Mouse (Mus musculus) right cerebral cortex, postnatal 4 days (tissue): ENCODE measurements around the gene Zmym4.

Experiments used
- DNase-seq: peaks from one replicate; pipeline ENCODE4 v3.0.0-alpha.2; 2022

Gene Zmym4

DNA sequence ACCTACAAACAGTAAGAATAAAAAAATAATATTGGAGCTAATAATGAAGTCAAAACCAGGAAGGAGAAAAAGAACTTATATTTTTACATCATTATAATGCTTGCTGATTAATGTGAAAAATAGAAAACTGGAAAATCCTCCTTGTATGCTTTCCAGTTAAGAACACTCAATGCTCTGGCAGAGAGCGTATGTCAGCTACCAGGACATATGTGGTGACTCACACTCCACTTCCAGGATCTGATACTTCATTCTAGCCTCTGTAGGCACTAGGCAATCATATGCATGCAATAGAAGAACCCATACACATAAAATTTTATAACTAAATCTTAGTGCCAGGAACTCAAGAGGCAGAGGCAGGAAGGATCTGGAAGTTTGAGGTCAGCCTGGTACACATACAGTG is 40.2 kb downstream of the Zmym4 start:
- no peak for DNase-seq

DNA sequence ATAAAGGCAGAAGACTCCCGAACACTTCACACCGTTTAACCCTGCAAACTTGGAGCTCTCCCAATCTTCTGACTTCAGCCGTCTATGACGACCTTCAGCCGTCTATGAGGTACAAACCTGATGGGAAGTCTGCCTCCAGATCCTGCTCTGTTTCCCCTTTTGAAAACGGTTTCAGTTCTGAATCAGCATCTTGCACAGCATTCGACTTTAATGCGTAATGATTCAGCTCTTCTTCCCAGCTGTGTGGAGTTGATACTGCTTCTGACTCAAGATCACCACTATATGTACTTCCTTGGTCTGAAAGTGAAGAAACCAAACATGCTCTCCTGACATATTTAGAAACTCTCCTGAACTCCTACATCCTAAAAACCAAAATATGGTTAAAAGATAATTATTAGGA is 78.1 kb downstream of the Zmym4 start:
- DNase-seq, result no peak

DNA sequence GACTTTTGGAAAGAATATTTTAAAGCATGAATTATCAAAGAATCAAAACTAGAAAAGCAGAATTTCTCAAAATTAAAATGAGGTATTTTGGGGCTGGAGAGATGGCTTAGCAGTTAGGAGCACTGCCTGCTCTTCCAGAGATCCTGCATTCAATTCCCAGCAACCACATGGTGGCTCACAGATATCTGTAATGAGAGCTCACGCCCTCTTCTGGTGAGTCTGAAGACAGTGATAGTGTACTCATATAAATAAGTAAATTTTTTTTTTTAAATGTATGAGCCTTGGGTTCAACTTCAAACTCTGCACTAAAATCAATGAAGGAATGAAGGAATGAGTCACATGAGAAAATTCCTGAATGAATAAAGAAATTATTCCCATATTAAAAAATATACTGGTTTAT is 82.0 kb downstream of the Zmym4 start:
- no peak for DNase-seq

DNA sequence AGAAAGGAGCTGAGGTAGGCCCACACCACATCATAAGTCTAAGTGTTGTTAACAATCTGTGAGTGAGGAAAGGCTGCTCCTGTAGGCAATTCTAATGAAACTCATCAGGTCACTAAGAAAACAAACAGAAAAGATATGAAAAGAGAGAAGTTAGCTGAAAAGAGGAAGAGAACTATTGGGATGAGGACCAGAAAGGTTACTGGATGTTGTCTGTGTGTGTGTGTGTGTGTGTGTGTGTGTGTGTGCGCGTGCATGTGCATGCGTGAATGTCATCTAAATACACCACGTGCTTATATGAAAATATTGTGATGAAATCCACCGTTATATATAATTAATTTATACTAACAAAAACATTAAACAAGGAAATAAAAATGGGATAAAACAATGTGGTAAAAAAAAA is 84.3 kb downstream of the Zmym4 start:
- no peak for DNase-seq

DNA sequence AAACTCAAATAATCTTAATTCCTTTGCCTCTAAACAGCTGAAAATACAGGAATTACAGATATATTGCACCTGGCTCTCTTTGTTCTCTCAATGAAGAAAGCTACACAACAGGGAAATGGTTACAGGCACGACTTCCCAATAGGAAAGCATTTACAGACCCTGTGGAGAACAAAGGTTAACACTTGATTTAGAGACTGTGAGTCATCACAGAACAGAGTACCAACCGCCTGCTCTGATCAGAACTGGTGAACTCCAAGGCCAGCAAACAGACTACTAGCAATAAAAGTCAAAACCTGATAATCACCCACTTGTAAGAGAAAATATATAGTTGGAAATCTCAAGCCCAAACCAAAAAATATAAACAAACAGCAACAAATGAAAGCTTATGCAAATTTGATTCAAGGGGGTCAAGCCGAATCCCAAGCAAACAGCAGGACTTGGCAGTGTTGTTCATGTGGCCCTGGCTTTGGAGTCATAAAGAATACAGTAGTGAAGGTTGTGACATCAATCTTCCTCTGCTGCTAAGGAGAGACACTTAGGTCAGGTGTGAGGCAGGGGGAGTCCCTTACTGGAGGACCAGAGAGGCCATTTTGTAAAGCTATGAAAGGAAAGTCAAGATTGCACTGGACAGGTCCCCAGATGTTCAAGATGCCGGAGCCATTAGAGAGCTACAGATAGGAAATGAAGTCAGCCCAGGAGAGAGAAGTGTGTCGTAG is 88.2 kb downstream of the Zmym4 start:
- no peak for DNase-seq

DNA sequence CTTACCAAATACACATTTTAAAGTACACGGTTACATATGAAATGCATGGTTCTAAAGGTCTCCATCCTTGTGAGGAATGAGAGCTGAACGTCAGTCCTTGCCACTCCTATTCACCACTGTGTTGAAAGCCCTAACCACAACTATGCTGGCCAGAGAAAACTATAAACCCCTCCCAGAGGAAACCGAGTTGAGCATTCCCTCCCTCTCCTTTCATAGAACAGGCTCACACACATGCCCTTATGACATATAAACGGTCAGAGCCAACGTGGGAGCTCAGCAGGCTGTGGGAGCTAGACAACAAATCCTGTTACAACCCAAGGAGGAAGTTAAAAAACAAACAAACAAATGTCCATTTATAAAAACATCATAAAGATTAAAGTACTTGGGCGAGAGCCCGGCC is 95.2 kb downstream of the Zmym4 start:
- no peak for DNase-seq

DNA sequence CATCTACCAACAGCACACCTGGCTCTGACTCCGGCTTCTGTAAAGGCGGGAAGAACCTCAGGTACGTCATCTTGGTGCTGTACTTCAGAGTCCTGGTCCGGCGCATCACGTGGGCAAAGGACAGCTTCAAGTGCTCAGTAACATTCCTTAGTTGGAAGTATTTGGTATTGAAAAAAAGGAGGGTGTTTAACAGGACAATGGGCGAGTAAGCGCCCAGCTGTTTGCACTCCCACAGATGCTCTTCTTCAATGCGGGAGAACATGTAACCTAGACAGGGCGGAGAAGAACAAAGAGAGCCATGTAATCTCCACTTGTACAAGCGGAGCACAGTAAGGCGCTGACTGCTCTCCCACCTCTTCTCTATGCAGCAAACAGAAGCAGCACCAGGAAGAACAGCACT is 99.2 kb downstream of the Zmym4 start:
- DNase-seq, result no peak

DNA sequence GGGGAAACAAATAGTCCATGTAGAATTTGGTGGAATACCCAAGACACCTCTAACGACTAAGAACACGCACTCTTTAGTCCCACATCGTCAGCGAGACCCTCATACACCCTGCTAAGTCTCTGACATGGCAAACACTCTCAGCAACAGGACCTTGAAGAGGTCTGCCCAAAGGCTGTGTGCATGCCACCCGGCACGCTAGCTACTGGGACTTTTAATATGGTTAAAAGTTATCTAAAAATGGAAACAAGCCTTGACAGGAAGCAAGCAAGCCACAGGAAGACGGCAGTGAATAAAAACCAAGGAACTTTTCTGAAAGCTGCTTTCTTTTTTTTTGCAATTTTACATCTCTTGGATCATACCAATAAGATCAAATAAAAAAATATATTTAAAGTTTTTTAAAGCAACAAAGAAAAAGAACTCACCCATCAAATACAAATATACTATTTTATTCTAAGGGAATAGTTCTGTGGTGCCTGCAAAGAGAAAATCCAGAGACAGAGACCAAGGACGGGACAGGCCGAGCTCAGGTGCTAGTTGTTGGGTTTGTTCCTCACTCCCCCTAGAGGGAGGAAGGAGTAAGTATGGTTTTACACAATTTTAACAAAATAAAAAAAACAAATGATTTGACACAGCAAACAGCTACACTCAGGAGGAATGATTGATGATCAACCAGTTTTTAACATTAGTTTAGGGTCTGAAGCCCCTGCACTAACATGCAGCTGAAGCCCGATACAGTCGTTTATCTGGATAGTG is 106.2 kb downstream of the Zmym4 start:
- DNase-seq, result no peak

DNA sequence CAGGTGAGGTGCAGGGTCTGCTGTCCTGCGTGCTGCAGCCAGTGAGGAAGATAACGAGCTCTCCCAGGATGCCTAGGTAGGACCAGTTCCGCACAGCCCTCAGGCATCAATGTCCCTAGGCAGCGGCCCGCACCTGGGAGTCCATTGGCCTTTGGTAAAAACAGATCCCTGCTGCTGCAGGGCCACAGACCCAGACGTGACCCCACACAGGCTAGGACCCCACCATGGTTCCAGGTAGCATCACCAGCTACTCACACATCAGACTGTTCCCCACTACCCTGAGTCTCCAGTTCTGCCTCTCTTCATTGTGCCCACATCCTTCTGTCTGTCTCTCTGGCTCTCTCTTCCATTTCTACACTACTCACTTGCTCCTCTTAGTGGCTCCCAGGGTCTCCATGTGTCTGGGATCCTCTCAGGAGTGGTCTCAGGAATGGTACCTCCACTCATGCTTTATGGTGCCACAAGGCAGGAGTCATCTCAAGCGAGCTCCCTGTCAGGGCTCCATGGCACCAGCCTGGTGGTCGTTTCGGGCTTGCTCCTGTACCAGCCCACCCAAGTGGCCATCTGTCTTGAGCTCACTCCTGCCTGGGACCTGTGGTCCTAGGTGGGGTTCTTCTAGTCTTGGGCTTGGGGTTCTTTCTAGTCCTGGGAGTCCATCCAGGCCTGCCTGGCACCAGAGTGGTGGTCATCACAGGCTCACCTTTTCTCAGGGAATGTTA is 107.5 kb downstream of the Zmym4 start:
- no peak for DNase-seq

DNA sequence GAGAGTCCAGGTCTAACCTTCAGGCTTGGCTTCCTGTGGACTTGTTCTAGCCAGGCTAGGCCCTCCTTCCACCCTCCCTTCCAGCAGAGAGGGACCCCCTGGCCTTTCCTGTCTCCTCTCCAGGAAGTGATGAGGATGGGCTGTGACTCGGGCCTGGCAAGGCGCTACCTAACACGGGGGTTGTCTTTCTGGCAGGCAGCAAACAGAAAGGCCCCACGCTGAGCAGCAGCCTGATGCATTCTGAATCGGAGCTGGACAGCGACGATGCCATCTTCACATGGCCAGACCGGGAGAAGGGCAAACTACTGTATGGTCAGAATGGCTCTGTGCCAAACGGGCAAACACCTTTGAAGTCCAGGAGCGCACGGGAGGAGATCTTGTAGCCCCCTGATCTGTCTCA is 115.0 kb downstream of the Zmym4 start:
- no peak for DNase-seq

DNA sequence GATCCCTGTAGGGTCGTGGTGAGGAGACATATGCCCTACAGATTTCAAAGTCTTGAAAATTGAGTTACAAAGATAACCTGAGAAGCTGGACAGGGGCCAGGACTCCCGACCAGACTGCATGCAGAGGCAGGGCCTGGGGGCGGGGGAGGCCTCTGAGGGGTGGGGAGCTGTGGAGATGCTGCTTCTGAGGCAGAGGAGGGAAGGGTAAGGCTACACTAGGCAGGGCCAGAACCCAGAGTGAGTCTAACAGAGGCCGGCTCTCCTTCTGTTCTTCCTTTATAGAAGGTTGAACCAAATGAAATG is 117.2 kb downstream of the Zmym4 start:
- DNase-seq, result no peak

DNA sequence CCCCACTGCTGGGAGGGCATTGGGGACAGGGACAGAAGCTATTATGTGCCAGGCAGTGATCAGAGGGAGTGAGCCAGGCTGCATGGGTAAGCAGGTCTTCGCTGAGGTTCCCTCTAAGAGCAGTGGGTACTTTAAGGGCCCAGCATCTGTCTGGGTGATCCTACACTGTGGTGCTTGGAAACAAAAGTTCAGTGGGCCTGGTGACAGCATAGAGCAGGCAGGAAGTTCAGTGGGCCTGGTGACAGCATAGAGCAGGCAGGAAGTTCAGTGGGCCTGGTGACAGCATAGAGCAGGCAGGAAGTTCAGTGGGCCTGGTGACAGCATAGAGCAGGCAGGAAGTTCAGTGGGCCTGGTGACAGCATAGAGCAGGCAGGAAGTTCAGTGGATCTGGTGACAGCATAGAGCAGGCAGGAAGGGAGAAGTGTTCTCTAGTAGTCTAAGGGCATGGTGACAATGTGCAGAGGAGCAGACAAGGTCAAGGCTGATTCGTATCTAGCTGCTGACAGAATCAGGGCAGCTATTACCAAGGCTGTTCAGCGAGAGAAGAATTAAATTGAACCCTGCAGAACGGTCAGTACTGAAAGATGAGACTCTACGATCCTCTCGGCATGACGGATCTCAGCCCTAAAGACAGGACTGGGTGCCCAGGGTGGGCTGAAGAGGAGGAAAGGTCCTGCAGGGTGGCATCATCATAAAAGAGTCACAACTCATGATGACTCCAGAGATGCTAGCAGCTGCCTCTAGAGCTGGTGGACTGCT is 117.7 kb downstream of the Zmym4 start:
- no peak for DNase-seq

DNA sequence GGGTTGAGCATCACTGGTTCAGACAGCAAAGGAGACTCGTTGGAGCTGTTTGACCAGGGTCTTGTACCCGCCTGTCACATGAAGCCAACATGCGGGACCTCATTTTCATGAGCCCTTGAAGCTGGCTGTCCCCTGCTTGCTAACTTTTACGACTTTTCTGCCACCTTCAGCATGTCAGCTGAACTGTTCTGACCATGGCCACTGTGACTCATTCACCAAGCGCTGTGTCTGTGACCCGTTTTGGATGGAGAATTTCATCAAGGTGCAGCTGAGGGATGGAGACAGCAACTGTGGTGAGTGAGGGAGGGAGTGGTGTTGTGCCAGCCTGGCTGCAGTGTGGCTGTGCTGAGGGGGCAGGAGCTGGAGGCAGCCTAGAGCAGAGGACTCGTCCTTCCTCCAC is 121.0 kb downstream of the Zmym4 start:
- DNase-seq, result no peak

DNA sequence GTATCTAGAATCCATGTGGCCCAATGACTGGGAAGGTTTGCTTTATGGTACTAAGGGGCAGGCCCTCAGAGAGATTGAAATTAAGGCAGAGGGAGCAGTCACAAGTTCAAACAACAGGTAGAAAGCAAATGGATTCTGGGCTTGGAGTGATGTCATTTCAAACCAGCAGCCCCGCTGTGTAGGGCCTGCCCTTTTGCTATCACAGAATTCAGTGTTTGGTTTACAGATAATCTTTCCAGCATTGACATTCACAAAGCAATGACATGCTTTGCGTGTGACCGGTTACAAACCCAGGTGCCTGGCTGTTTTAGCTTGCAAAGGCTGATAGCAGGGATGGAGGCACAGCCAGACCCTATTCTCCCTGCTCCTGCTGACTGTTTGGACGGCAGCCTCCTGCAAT is 122.3 kb downstream of the Zmym4 start:
- DNase-seq, result no peak

DNA sequence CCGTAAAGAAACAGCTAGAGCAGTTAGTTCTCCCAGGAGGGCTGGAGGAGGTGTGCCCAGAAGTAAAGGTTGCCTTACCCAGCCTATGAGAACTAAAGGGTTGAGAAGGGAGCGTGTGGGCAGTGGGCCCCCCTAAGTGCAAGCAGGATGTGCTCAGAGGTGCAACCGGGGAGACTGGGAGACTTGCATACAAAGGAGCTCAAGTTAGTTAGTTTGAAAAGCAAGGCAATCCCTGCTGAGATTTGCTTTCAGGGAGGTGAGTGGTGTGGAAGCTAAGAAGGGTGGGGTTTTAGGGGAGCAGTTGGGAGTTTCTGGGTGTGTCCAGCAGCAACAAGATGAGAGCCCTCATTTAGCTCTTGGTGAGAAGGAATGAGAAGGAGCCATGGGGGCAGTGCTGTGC is 125.0 kb downstream of the Zmym4 start:
- DNase-seq, result no peak

DNA sequence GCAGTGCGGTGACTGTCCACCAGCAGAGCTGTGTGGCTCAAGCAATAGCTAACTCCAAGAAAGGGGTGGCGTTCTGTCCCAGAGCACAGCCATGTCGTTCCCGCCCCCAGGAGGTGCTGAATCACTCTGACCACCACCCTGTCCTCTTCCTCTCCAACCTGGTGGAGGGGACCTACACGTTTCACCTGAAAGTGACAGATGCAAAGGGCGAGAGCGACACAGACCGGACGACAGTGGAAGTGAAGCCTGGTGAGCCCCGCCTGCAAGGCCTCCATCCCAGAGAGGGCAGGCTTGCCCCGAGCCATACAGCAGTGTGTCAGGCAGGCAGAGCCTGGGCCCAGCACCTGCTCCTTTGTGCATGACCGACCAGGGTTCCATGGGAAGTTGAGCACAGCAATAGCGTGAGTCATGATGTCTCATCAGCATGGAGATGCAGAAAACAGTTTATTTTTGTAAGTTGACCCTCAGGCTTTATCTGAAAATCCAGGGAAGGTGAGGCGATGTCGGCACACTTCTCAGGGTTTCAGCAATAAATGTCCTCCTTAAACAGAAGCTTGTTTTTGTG is 126.9 kb downstream of the Zmym4 start:
- no peak for DNase-seq

DNA sequence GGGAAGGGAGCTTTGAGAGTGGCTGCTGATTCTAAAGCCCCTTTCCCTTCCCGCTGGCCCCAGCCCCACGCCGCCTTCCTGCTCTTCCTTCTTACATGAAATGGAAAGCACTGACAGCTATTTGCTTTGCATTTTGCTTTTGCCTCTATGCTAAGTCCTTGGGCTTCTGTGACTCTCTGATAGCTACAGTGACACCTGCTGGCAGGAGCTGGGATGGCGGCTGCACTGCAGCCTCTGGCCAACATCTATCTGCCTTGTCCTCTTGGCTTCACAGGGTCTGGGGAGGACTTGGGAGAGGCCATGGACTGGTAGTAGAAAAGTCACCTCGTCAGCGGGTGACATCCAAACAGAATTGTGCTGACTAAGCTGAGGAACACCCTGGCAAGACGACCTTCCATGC is 128.1 kb downstream of the Zmym4 start:
- peak; percentile 96 for DNase-seq

DNA sequence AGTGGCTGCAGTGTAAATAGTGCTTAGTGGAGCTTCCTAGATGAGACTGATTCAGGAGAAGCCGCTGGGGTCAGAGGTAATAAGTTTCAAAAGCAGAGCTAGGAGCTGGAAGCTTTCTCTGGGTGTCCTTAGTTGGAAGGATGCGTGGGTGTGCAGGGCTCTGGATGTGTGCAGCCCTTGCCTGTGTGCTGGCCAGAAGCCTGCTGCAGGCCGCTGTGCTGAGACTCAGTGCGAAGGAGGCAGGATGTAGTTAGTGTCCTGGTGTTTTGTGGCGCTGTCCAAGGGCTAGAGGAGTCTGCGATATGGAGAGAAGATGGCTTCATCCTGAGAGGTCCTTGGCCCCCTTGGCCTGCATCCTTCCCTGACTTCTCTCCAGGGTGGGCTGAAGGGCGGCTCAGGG is 129.1 kb downstream of the Zmym4 start:
- DNase-seq, result no peak

DNA sequence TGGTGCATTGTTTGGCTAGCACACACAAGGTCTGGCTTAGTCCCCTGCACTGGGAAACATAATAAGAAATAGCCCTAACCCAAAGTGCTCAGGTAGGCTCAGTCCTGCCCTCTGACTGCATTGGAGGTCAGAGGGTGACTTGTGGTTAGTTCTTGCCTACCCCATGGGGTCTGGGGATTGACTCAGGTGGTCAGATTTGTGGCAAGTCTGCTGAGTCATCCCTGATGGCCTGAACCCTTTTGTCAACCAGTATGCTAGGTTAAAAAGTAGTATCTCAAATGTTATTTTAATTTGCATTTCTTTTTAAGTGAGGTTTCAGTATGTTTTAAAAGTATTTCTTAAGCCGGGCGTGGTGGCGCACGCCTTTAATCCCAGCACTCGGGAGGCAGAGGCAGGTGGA is 136.8 kb downstream of the Zmym4 start:
- DNase-seq, result no peak

DNA sequence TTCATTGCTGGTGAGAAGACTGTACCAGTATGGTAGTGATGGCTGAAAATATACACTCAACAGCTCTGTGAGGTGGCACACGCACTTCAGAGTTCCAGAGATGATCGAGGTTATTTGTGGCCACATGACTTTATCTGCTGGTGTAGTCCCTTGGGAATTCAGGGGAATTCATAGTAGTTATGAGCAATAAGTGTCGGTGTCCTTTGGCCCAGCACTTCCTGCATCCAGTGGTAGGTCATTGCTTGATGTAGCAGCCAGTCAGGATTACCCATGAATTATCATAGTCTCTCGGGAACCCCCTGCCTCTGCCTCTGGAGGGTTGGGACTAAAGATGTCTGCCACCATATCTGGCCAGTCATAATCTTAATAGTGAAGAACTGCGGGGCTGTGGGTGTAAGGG is 144.0 kb downstream of the Zmym4 start:
- DNase-seq, result no peak

DNA sequence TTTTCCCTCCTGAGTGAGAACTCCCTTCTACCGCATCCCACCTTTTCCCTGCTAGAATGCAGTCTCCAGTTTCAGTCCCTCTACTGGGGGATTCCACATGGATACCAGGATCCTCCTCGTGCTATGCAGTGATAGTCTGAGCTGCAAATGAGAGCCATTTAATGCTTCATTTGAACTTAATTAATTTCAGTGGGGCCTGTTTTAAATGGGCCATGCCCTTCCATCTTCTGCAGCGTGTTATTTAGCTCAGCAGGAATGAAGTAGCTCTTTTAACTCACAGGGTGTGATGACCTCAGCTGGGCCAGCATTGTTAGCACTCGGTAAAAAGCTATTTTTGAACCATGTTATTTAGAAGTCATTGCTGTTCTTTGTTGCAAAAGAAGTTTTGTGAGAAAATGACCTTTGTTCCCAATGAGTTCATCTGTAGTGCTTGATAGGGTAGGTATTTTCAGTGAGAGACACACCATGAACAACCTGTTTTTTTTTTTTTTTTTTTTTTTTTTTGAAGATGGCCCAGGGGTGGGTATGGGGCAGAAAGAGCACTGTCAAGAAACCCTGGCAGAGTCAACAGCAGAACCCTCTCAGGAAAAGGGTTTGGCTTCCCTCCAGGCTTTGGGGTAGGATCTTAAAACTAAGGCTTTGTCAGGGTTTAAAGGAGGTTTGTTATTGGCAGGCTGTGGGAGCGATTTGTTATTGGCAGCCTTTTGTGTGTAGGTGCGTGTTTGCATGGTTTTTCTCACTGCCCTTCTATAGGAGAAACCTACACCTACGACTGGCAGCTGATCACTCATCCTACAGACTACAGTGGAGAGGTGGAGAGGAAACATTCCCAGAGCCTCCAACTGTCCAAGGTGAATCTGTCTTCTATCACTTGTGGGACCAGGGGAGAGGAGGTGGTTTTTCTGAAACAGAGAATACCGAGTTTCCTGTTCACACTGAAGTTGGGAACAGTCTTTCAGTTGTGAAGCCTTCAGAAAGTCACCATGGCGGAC is 144.7 kb downstream of the Zmym4 start:
- DNase-seq, result no peak

DNA sequence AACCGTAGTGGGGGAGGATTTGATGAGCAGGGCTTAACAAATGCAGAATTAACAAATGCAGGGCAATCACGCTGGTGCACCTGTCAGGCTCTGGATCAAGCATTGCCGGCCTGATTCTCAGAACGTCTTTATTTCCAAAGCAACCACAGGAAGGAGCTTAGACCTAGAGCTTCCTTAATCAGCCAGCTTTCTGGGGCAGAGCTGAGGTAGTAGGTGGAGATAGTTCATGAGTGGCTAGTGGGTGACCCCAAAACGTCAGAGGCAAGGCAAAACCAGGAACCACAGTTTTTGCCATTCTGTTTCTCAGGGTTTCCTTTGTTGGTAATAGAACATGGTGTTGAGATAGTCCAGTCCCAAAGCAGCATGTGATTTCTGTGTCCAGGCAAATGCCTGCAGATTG is 153.1 kb downstream of the Zmym4 start:
- no peak for DNase-seq
